Mouse (Mus musculus) lung, postnatal 4 days (tissue): ENCODE measurements around the gene Tmem237.
A peak's percentile ranks its signal among the peaks of the same experiment; 100 is the strongest.

Experiments
- DNase-seq, 2 experiments: peaks; one replicate each; pipeline ENCODE4 v3.0.0; 2021

Gene Tmem237

DNA sequence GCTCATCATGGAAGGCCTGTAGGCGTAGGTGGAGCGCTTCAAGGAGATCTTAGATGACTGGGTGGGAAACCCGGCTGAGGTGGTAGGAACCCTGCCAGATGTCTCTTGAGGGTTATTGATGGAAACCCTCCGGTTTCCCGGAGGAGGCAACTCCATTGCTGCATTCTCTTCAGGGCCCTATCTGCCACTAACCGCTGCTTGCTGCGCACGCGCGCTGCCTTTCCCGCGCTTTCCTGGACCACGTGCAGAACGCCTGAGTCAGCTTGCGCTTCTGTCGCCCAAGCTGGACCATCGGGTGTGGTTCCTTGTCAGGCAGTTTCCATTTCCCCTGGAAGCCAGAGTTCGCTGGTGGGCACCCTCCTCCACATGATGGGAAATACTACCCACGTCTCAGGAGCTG is 25.5 kb downstream of the Tmem237 start, which contains the start of gene C2cd6:
C2cd6 (minus strand) TSS at position 196 of the 400 bp plus-strand sequence.
- no peak for DNase-seq

DNA sequence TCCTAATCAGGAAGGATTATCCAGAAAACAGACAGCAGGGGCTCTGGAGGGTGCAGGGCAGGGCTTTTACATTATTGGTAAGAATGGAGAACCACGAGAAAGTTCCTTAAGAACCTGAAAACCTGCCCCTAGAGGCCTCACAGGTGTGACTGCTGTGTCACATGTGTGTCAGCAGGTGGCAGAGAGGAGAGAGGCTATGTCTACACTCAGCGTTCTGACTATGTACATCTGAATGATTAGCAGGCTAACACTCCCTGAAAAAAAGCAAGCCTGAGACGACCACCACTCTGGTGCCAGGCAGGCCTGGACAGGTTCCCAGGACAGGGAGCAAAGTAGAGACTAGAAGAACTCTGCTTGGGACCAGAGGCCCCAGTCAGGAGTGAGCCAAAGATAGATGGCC is 49.3 kb downstream of the Tmem237 start:
- peak in 1 of 2 experiments; percentile 8 for DNase-seq

DNA sequence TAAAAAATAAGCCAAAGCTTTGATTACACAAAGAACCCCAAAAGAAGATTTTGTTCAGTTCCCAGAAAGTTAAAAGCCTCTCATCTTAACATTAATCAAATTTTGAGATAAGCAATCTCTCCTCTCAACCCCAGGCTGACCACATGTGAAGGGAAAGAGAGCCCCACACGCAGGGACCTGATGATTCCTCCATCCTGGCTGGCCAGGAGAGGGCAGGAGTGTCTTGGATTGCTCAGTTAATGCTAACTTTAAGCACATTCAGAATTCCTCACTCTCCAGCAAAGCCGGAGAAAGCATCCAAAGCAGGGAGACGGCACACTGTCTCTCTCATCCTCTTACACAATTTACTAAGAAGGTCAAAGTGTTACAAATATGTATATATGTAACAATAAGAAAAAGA is 52.2 kb downstream of the Tmem237 start:
- peak; percentile 30 to 31 for DNase-seq

DNA sequence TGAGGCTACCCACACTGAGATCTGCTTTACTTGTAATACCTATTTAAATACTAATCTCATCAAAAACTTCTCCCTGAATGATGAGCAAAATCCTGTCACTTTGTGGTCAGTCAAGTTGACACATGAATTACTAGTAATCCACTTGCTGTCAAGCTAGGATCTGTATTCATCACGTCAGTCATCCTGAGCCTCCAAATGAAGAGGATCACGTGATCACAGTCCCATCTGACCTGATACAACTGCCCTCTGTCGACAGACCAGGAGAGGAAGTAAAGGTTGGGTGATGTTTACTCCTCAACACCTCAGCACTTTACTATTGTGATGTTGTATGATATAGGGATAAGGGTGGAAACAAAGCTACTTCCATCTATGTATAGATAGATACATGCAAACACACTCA is 56.5 kb downstream of the Tmem237 start:
- DNase-seq = no peak

DNA sequence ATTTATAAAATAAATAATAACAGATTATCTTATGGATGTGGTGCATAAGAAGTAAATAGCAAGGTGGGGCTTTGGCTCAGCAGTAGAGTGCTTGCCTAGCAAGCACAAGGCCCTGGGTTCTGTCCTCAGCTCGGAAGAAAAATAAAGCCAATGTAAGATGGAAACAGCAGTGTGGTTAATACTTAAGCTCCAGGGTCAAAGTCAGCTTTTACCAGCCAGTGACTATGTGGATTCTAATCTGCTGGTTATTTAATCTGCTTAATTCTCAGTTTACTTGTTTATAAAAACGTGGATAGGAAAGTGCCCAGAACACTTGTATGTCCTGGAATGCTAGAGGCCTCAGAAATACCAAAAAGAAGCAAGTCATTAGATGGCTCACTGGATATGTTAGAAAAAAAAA is 63.3 kb downstream of the Tmem237 start:
- DNase-seq = no peak

DNA sequence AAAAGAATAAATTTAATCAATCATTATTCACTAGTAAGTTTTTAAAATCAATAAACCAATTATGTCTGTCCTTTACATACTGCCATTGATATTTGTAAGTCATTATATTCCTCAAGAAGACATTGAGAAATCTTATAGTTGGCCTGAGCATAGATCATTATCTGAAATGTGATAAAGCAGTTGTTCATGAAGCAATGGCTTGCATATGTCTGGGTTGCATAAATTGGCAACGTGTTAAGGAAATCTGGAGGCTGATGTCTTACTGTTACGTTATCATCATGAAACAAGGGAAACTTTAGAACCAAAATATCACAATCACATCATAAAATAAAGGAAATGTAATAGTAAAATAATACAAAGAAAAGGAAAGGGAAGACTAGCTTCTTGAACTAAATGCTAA is 68.9 kb downstream of the Tmem237 start:
- DNase-seq = no peak
